Mouse (Mus musculus) MEL (cell line): ENCODE data around the gene Oxct1.

Source experiments
- CHD1 ChIP-seq: IDR thresholded peaks from 2 replicates; pipeline ENCODE4 v1.6.1; 2012; ENCODE audit warnings: low read depth, mild to moderate bottlenecking, inconsistent platforms, low read length, improper control_type of control experiment
- CTCF ChIP-seq, 3 experiments: IDR thresholded peaks in 2 of 3; conservative IDR thresholded peaks in 1 of 3; 2 replicates each; pipeline ENCODE4 v1.5.1; 2011 to 2012; ENCODE audit warnings: low read length in 3 of 3, low read depth in 2 of 3, mild to moderate bottlenecking in 2 of 3, improper control_type of control experiment in 1 of 3, inconsistent platforms in 1 of 3, mixed read lengths in 1 of 3, moderate library complexity in 1 of 3; ENCODE audit not compliant: control insufficient read depth in 1 of 3, insufficient read depth in 1 of 3, poor library complexity in 1 of 3, severe bottlenecking in 1 of 3
- GATA1 ChIP-seq: IDR thresholded peaks from 2 replicates; pipeline ENCODE4 v1.6.1; 2011; ENCODE audit warnings: low read depth, low read length, improper control_type of control experiment
- NRF1 ChIP-seq: IDR thresholded peaks from 2 replicates; pipeline ENCODE4 v1.6.1; 2014; ENCODE audit warnings: low read depth, mild to moderate bottlenecking, inconsistent platforms, low read length, improper control_type of control experiment, moderate library complexity; ENCODE audit not compliant: poor library complexity, insufficient read depth, severe bottlenecking
- POLR2A ChIP-seq, 2 experiments: IDR thresholded peaks; 2 replicates each; pipeline ENCODE4 v1.6.1; 2011 to 2012; ENCODE audit warnings: low read length in 2 of 2, mild to moderate bottlenecking in 2 of 2, control low read depth in 1 of 2, improper control_type of control experiment in 1 of 2, low read depth in 1 of 2, moderate library complexity in 1 of 2; ENCODE audit not compliant: control insufficient read depth in 1 of 2, insufficient read depth in 1 of 2, poor library complexity in 1 of 2
- POLR2AphosphoS5 ChIP-seq: IDR thresholded peaks from 2 replicates; pipeline ENCODE4 v1.6.1; 2012; ENCODE audit warnings: low read depth, borderline replicate concordance, mild to moderate bottlenecking, inconsistent platforms, low read length, moderate library complexity, mixed read lengths
- RCOR1 ChIP-seq: IDR thresholded peaks from 2 replicates; pipeline ENCODE4 v1.6.1; 2012; ENCODE audit warnings: low read depth, mild to moderate bottlenecking, inconsistent platforms, low read length, improper control_type of control experiment
- TCF12 ChIP-seq: IDR thresholded peaks from 2 replicates; pipeline ENCODE4 v1.6.1; 2014; ENCODE audit warnings: low read depth, mild to moderate bottlenecking, inconsistent platforms, low read length, improper control_type of control experiment, moderate library complexity
- UBTF ChIP-seq: IDR thresholded peaks from 2 replicates; pipeline ENCODE4 v1.6.1; 2012; ENCODE audit warnings: low read depth, mild to moderate bottlenecking, inconsistent platforms, low read length, improper control_type of control experiment, moderate library complexity, borderline replicate concordance; ENCODE audit not compliant: insufficient read depth
- ZC3H11A ChIP-seq: IDR thresholded peaks from 2 replicates; pipeline ENCODE4 v1.6.1; 2012; ENCODE audit warnings: low read depth, mild to moderate bottlenecking, inconsistent platforms, low read length, improper control_type of control experiment
- ZKSCAN1 ChIP-seq: IDR thresholded peaks from 2 replicates; pipeline ENCODE4 v1.6.1; 2012; ENCODE audit warnings: low read depth, mild to moderate bottlenecking, inconsistent platforms, low read length, improper control_type of control experiment, moderate library complexity
- ZMIZ1 ChIP-seq: IDR thresholded peaks from 2 replicates; pipeline ENCODE4 v1.6.1; 2012; ENCODE audit warnings: low read depth, mild to moderate bottlenecking, inconsistent platforms, low read length, improper control_type of control experiment, moderate library complexity

GRCm38 (mm10) chr15:4063574-4063973 is 37.4 kb downstream of the Oxct1 start:
- TF ChIP-seq POLR2AphosphoS5: no peak
- no peak for TF ChIP-seq CHD1
- no peak for TF ChIP-seq CTCF (IDR thresholded peaks at IDR 0.05 in 2 of 3, conservative IDR thresholded peaks at IDR 0.05 in 1 of 3; ENCODE audit: control insufficient read depth in 1 of 3, insufficient read depth in 1 of 3, low read depth in 2 of 3, low read length in 3 of 3, poor library complexity in 1 of 3, severe bottlenecking in 1 of 3)
- no peak for TF ChIP-seq ZC3H11A
- TF ChIP-seq UBTF: no peak
- no peak for TF ChIP-seq NRF1
- no peak for TF ChIP-seq ZKSCAN1
- no peak for TF ChIP-seq ZMIZ1
- no peak for TF ChIP-seq POLR2A (IDR thresholded peaks at IDR 0.05; ENCODE audit: control insufficient read depth in 1 of 2, insufficient read depth in 1 of 2, low read depth in 1 of 2, low read length in 2 of 2, poor library complexity in 1 of 2)
- no peak for TF ChIP-seq GATA1
- no peak for TF ChIP-seq TCF12
- TF ChIP-seq RCOR1: no peak
